Mouse (Mus musculus): ENCODE data around the gene BC028528. TPM values are rescaled to one million over a fixed set of nuclear protein-coding genes. Genes with fewer than 3 reads are reported as not detected.

BC028528 gene
- total and polyA plus RNA-seq, 2 experiments from 2014 or later, result 2.6 to 23.3 TPM

DNA sequence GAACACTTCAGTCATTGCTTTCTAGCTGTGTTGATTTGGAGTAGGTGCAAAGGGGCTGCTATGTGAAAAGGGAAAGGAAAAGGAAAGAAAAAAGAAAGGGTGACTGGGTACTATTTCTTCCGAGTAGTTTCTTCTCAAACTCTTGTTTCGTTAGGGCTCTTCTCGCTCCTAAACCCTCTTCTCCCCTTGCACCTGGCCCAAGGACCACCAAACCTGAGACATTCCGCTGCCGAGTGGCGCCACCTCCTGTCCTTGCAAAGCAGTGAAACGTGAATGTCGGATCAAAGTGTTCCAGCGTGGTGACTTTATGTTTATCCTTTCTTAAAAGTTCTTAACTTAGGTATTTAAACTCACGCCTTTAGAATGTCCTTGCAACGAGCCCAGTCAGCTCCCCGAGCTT lies 15.1 kb upstream of the BC028528 start:
- H3K27ac ChIP-seq, result no peak overlapping the region
- no peak for ATAC-seq

GRCm38 (mm10) chr3:95905940-95906492 lies 14.2 kb upstream of the BC028528 start:
- peak overlapping the region; percentile 17 for H3K4me3 ChIP-seq (ENCODE audit: low read length)
- no peak for ATAC-seq
- under 1% methylated on average over 12 of the region's 12 CpGs for WGBS

More for the DNA sequence above, 15.1 kb upstream of the BC028528 start:
- Histone ChIP-seq H3K9ac (replicated peaks; ENCODE audit: low read length) (no peak overlapping the region), H3K4me3 (ENCODE audit: low read length) (peak overlapping the region; percentile 10; the same call in 1 of the 2 replicates), H3K4me1 (ENCODE audit: insufficient read depth, low read length) (peaks cover 11% of the 10 kb centered on the region; the same call in 1 of the 2 replicates), H3K9me3 (ENCODE audit: low read length) (no peaks in the 10 kb centered on the region), H3K27me3 (ENCODE audit: insufficient read depth, low read length) (peaks cover 8% of the 10 kb centered on the region; the same call in 1 of the 2 replicates), H3K36me3 (ENCODE audit: insufficient read depth, low read length) (no peaks in the 10 kb centered on the region), H3K4me2 (ENCODE audit: low read depth, low read length) (peak overlapping the region; percentile 53)
- peak; percentile 83 for TF ChIP-seq CTCF (IDR thresholded peaks at IDR 0.05; ENCODE audit: low read depth)
- under 1% methylated on average over 12 of the region's 12 CpGs for WGBS
- peak; percentile 59 for DNase-seq (ENCODE audit: low spot score)

GRCm38 (mm10) chr3:95905146-95905939 lies 13.5 kb upstream of the BC028528 start:
- under 1% methylated on average over 18 of the region's 18 CpGs for WGBS
- no peak for TF ChIP-seq CTCF (IDR thresholded peaks at IDR 0.05; ENCODE audit: low read depth)
- peaks cover 11% of the 10 kb centered on the region; the same call in 1 of the 2 replicates for H3K4me1 ChIP-seq (ENCODE audit: insufficient read depth, low read length)
- H3K9me3 ChIP-seq (ENCODE audit: low read length), result no peaks in the 10 kb centered on the region
- H3K9ac ChIP-seq (replicated peaks; ENCODE audit: low read length), result 0 out of 2 replicates have a peak overlapping the region, but pooled peaks have one; percentile 17
- peak; percentile 25 for DNase-seq (ENCODE audit: low spot score)
- no peak overlapping the region for H3K27ac ChIP-seq
- peak overlapping the region; percentile 53 for H3K4me2 ChIP-seq (ENCODE audit: low read depth, low read length)
- no peaks in the 10 kb centered on the region for H3K36me3 ChIP-seq (ENCODE audit: insufficient read depth, low read length)
- peak overlapping the region; percentile 17 for H3K4me3 ChIP-seq (ENCODE audit: low read length)
- peak; percentile 30; the same call in 1 of the 2 replicates for ATAC-seq
- peaks cover 8% of the 10 kb centered on the region; the same call in 1 of the 2 replicates for H3K27me3 ChIP-seq (ENCODE audit: insufficient read depth, low read length)

More at GRCm38 (mm10) chr3:95905940-95906492, 14.2 kb upstream of the BC028528 start:
- H3K27ac ChIP-seq, result no peak overlapping the region
- peak; percentile 68 for DNase-seq (ENCODE audit: low spot score)
- H3K9ac ChIP-seq (replicated peaks; ENCODE audit: low read length), result no peak overlapping the region
- peak overlapping the region; percentile 53 for H3K4me2 ChIP-seq (ENCODE audit: low read depth, low read length)
- peaks cover 11% of the 10 kb centered on the region; the same call in 1 of the 2 replicates for H3K4me1 ChIP-seq (ENCODE audit: insufficient read depth, low read length)
- H3K9me3 ChIP-seq (ENCODE audit: low read length), result no peaks in the 10 kb centered on the region
- peak; percentile 68 for TF ChIP-seq CTCF (IDR thresholded peaks at IDR 0.05; ENCODE audit: low read depth)
- peaks cover 8% of the 10 kb centered on the region; the same call in 1 of the 2 replicates for H3K27me3 ChIP-seq (ENCODE audit: insufficient read depth, low read length)
- no peaks in the 10 kb centered on the region for H3K36me3 ChIP-seq (ENCODE audit: insufficient read depth, low read length)

GRCm38 (mm10) chr3:95904568-95904967 lies 12.8 kb upstream of the BC028528 start, which contains the start of gene Car14:
Car14 (minus strand) TSS chr3:95904691.
- Histone ChIP-seq H3K9me3 (ENCODE audit: low read length) (no peaks in the 10 kb centered on the region), H3K27ac (no peak within 1 kb of the TSS), H3K4me3 (ENCODE audit: low read length) (peak within 1 kb of the TSS; percentile 17), H3K27me3 (ENCODE audit: insufficient read depth, low read length) (peaks cover 8% of the 10 kb centered on the region; the same call in 1 of the 2 replicates), H3K4me2 (ENCODE audit: low read depth, low read length) (peak within 1 kb of the TSS; percentile 53), H3K36me3 (ENCODE audit: insufficient read depth, low read length) (no peaks in the 10 kb centered on the region), H3K9ac (replicated peaks; ENCODE audit: low read length) (0 out of 2 replicates have a peak within 1 kb of the TSS, but pooled peaks have one; percentile 17), H3K4me1 (ENCODE audit: insufficient read depth, low read length) (peaks cover 11% of the 10 kb centered on the region; the same call in 1 of the 2 replicates)
- ATAC-seq, result 0 out of 2 replicates have a peak, but pooled peaks have one; percentile 24
- no peak for DNase-seq (ENCODE audit: low spot score)
- under 1% methylated on average over 15 of the region's 15 CpGs for WGBS
- TF ChIP-seq CTCF (IDR thresholded peaks at IDR 0.05; ENCODE audit: low read depth), result no peak

GRCm38 (mm10) chr3:95903753-95904502 lies 12.1 kb upstream of the BC028528 start:
- DNase-seq (ENCODE audit: low spot score), result no peak
- no peaks in the 10 kb centered on the region for H3K9me3 ChIP-seq (ENCODE audit: low read length)
- no peak overlapping the region for H3K27ac ChIP-seq
- peak overlapping the region; percentile 17 for H3K4me3 ChIP-seq (ENCODE audit: low read length)
- H3K9ac ChIP-seq (replicated peaks; ENCODE audit: low read length), result 0 out of 2 replicates have a peak overlapping the region, but pooled peaks have one; percentile 2
- no peak for TF ChIP-seq CTCF (IDR thresholded peaks at IDR 0.05; ENCODE audit: low read depth)
- no peak for ATAC-seq
- H3K27me3 ChIP-seq (ENCODE audit: insufficient read depth, low read length), result peaks cover 8% of the 10 kb centered on the region; the same call in 1 of the 2 replicates
- peak overlapping the region; percentile 53 for H3K4me2 ChIP-seq (ENCODE audit: low read depth, low read length)
- H3K4me1 ChIP-seq (ENCODE audit: insufficient read depth, low read length), result peaks cover 11% of the 10 kb centered on the region; the same call in 1 of the 2 replicates
- 5% methylated on average over 15 of the region's 15 CpGs for WGBS
- H3K36me3 ChIP-seq (ENCODE audit: insufficient read depth, low read length), result no peaks in the 10 kb centered on the region

DNA sequence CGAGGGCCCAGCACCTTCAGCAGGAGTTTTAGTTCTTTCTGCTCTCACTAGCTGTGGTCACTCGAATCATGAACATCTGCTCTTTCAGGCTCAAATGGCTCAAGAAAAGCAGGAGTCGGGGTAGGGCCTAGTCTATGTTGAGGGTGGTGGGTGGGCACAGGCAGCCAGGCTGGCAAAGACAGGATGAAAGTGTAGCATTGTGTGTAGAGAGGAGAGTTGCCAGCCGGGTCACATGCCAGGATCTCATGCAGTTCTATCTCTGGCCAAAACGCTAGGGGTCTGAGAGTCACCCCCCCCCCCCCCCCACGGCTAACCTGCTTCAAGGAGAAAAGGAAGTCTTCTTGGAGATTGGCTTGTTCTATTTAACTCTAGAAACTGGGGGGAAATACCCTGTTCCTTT lies 10.8 kb upstream of the BC028528 start:
- H3K9me3 ChIP-seq (ENCODE audit: low read length), result no peaks in the 10 kb centered on the region
- H3K9ac ChIP-seq (replicated peaks; ENCODE audit: low read length), result no peak overlapping the region
- no peak overlapping the region for H3K4me3 ChIP-seq (ENCODE audit: low read length)
- H3K4me2 ChIP-seq (ENCODE audit: low read depth, low read length), result no peak overlapping the region
- H3K27me3 ChIP-seq (ENCODE audit: insufficient read depth, low read length), result peaks cover 8% of the 10 kb centered on the region; the same call in 1 of the 2 replicates
- DNase-seq (ENCODE audit: low spot score) (no peak), ATAC-seq (no peak; the same call in 1 of the 2 replicates)
- H3K36me3 ChIP-seq (ENCODE audit: insufficient read depth, low read length), result 0 out of 2 replicates have a peak, but pooled peaks cover 1% of the 10 kb centered on the region
- WGBS, result 22% methylated on average over 5 of the region's 6 CpGs
- no peak for TF ChIP-seq CTCF (IDR thresholded peaks at IDR 0.05; ENCODE audit: low read depth)
- no peak overlapping the region for H3K27ac ChIP-seq
- H3K4me1 ChIP-seq (ENCODE audit: insufficient read depth, low read length), result peaks cover 11% of the 10 kb centered on the region; the same call in 1 of the 2 replicates
